ENCODE assay signal across 9 mouse cellular contexts in the genomic region with DNA sequence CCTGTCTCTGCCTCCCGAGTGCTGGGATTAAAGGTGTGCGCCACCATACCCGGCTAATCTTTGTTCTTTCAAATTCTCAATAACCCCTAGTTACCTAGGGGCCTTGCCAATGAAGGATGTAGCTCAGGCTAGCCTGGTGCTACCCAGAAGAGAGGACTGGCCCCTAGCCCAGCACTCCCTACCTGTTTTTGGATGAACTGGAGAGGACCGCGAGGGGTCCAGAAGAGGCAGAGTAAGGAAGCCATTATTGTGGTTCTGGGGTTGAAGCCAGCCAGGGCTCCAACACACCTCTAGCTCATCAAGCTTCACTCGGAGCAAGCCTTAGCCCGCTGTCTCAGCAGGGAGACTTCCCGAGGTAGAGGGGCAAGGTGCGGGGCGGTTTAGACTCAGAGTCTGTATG. TPM values are rescaled to one million over a fixed set of nuclear protein-coding genes. Genes with fewer than 3 reads are reported as not detected.
DNase-seq lines count a peak whose midpoint lies in the region; ATAC-seq and TF ChIP-seq lines count a peak whose summit lies in the region.
"Had no signal": no experiment of that assay in that cellular context is flagged by ENCODE, and none has a peak within 500 bp of the region (broad histone marks: within the 10 kb centered on the region; RNA-seq: fewer than 3 reads in every experiment).

A gene (plus strand): TSS at position 301 of the 400 bp plus-strand sequence.

- H3K4me1 ChIP-seq in heart, adult 2 months (ENCODE audit: control insufficient read depth, insufficient read depth, low read length), result peaks cover 2% of the 10 kb centered on the region
- H3K4me1 ChIP-seq in spleen, adult 2 months (ENCODE audit: control insufficient read depth, insufficient read depth, insufficient read length), result peaks cover 5% of the 10 kb centered on the region
- peaks cover 70% of the 10 kb centered on the region for H3K4me1 ChIP-seq in liver, embryonic 13.5 days (replicated peaks)

- H3K4me3 ChIP-seq in heart, adult 2 months, result peak within 1 kb of the TSS; percentile 20
- peak within 1 kb of the TSS; percentile 6; the same call in 1 of the 2 replicates for H3K4me3 ChIP-seq in spleen, adult 2 months (ENCODE audit: extremely low read depth, insufficient read depth, insufficient read length)
- peak within 1 kb of the TSS; percentile 53 for H3K4me3 ChIP-seq in liver, embryonic 13.5 days (replicated peaks)

- WGBS in heart, adult 2 months, result 45% methylated on average over 10 of the region's 10 CpGs
- 31% methylated on average over 10 of the region's 10 CpGs for WGBS in spleen, adult 2 months
- WGBS in liver, embryonic 13.5 days (ENCODE audit: insufficient replicate concordance), result 25% methylated on average over 10 of the region's 10 CpGs

- H3K4me2 ChIP-seq in liver, embryonic 13.5 days, result peak within 1 kb of the TSS; percentile 68

- no peak for TF ChIP-seq EP300 in heart, adult 2 months (IDR thresholded peaks at IDR 0.05; ENCODE audit: insufficient read depth, low read depth, low read length)

- TF ChIP-seq POLR2A in heart, adult 2 months (IDR thresholded peaks at IDR 0.05; ENCODE audit: insufficient read depth, low read depth, low read length), result no peak
- no peak for TF ChIP-seq POLR2A in spleen, adult 2 months (IDR thresholded peaks at IDR 0.05; ENCODE audit: low read depth, low read length)

- peaks cover 4% of the 10 kb centered on the region; the same call in 1 of the 2 replicates for H3K27me3 ChIP-seq in heart, adult 2 months (ENCODE audit: control insufficient read depth, insufficient read depth, low read length)
- H3K27me3 ChIP-seq in spleen, adult 2 months (ENCODE audit: control insufficient read depth, insufficient read depth, low read length), result peaks cover 14% of the 10 kb centered on the region
- peaks cover 60% of the 10 kb centered on the region for H3K27me3 ChIP-seq in liver, embryonic 13.5 days

- TF ChIP-seq CTCF in heart, adult 2 months (IDR thresholded peaks at IDR 0.05), result no peak
- no peak for TF ChIP-seq CTCF in spleen, adult 2 months (IDR thresholded peaks at IDR 0.05; ENCODE audit: extremely low read depth, insufficient read depth, insufficient read length, insufficient replicate concordance)

- no peaks in the 10 kb centered on the region for H3K36me3 ChIP-seq in heart, adult 2 months (ENCODE audit: control insufficient read depth, insufficient read depth, low read length)
- H3K36me3 ChIP-seq in spleen, adult 2 months (ENCODE audit: control insufficient read depth, insufficient read depth, low read length), result no peaks in the 10 kb centered on the region
- no peaks in the 10 kb centered on the region for H3K36me3 ChIP-seq in liver, embryonic 13.5 days

- no peaks in the 10 kb centered on the region for H3K9me3 ChIP-seq in liver, embryonic 13.5 days (replicated peaks)

- no peak for DNase-seq in heart, adult 2 months
- DNase-seq in heart, adult 11 months, result no peak
- DNase-seq in spleen, adult 2 months (ENCODE audit: low read depth in 1 of 2, low spot score in 2 of 2), result no peak
- no peak for DNase-seq in spleen, postnatal 36 days (ENCODE audit: low spot score in 2 of 2)
- DNase-seq in liver, embryonic 13.5 days, result no peak
- no peak for DNase-seq in embryo, embryonic 10 days (ENCODE audit: low spot score)
- DNase-seq in adrenal gland, adult 2 months, result no peak
- no peak for DNase-seq in B cell, adult 2 months
- DNase-seq: gastrocnemius, postnatal 36 days had no signal

- H3K27ac ChIP-seq in heart, adult 2 months, result peak within 1 kb of the TSS; percentile 8
- H3K27ac ChIP-seq in spleen, adult 2 months (ENCODE audit: insufficient read depth, low read length), result no peak within 1 kb of the TSS
- H3K27ac ChIP-seq in liver, embryonic 13.5 days, result no peak within 1 kb of the TSS

- no peak for ATAC-seq in liver, embryonic 13.5 days (ENCODE audit: low read depth)

- H3K79me2 ChIP-seq in heart, adult 2 months (replicated peaks; ENCODE audit: control insufficient read depth, insufficient read depth, low read length), result no peaks in the 10 kb centered on the region

- H3K9ac ChIP-seq in heart, adult 2 months (ENCODE audit: low read depth, low read length), result peak within 1 kb of the TSS; percentile 33
- H3K9ac ChIP-seq in liver, embryonic 13.5 days, result peak within 1 kb of the TSS; percentile 49

- intact Hi-C loops in heart, adult 2 months (cut with DNase I), result no loop called here

RNA-seq across cellular contexts. Expression of the gene that starts here (rescaled TPM):
- total RNA-seq in heart, adult 2 months (2021), result under 1 TPM in 1 of 2 experiments, not detected in 1; 0.10 TPM
- polyA plus RNA-seq in heart, adult 2 months (2012; rRNA removed), result 0.04 and 0.38 TPM in 2 replicates
- 0.14 and 0.19 TPM in 2 replicates for polyA plus RNA-seq in spleen, adult 2 months (2012; rRNA removed)
- 0.46 and 0.50 TPM in 2 replicates for polyA plus RNA-seq in liver, embryonic 13.5 days (2015; fragmentation: Nextera tagmentation; extraction: Ambion mirVana)
- total RNA-seq in adrenal gland, adult 2 months (2021), result not detected
- polyA plus RNA-seq in adrenal gland, adult 2 months (2012; rRNA removed), result 0.04 TPM in 1 of 2 replicates, not detected in the other
